Mouse (Mus musculus): ENCODE measurements at regions not wholly inside any gene's neighbourhood (a gene's known extent, or its start where the extent isn't known, plus 50 kb on each side); places are given as distances from the start of the nearest gene placed in this dataset.

- DNase-seq (ENCODE audit: low spot score in 2 of 2) = no peak
Observed at GRCm38 (mm10) chrX:49387439-49387838, 76.3 kb upstream of the Arhgap36 start.

DNA sequence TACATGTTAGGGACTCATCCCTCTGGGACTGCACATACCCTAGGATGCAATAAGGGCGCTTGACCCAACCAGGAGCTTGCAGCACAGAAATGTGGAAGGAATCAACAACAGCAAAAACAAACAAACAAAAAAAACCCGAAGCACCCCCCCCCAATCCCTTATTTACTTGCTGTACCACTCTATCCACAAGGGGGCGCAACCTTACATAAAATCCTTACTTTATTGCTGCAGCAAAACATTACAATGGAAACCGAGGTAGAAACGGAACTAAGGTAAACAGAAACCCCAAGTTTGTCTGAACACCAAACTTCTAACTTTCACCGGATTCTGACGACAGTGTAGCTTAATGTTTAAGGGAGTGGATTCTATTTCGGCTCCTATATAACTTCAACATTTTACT lies 86.7 kb upstream of the Arhgap36 start:
- peak in 1 of 2 experiments; percentile 15 for DNase-seq (ENCODE audit: low spot score in 2 of 2)

DNA sequence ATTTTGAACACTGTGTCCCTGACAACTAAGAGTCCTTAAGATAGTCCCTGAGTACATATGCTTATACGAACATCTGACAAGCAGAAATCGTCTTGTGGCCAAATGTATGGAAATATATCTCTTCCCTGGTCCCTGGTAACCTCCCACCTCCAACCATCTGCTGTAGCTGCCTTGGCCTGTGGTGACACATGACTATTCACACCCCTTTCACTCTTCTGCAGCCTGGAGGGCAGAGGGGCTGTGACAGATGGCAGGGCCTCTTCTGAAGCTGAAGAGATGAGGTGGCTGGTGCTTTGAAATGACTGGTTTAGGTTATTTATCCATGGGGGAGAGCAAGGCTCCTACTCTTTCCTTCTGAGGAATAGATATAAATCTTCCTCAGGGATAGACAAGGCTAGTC lies 82.3 kb upstream of the Enox2 start:
- DNase-seq (ENCODE audit: low spot score in 2 of 2) = no peak

DNA sequence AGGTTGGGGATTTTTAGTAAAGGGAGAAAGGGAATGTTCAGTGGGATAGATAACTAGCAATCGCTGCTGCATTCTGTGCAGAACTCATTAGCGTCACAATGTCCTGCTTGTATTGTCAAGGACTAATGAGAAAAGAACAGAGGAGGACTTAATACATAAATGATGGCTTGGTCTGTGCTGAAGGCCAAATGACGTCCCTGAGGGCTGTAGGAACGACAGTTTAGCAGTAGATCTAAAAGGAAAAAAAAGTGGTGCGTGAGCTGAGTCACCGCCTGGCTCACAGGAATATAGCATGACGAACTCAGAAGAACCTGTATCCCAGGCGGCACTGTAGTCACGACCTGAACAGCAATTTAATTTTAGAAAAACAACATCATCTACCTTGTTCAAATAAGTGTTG lies 81.3 kb upstream of the Enox2 start:
- no peak for DNase-seq (ENCODE audit: low spot score in 2 of 2)

DNA sequence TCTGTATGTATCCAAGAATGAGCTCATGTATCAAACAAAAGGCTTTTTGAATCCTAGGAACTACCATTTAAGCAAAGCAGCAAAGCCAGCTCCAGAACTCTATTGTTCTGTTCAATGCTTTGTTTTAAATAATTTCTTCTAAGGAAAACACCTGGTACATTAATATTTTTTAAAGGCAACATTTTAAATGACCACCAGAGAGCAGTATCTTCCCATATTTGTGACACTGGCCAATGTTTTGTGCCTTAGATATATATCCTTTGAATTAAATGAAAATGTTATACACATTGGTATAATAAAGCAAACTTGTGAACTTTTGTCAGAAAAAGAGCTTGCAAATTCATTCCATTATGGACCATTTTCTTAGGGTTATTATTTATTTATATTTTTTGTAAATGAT lies 58.4 kb upstream of the Enox2 start:
- DNase-seq (ENCODE audit: low spot score in 2 of 2) = no peak
